Mouse (Mus musculus) stomach, postnatal 0 days (tissue): ENCODE results near the gene Tnfaip2.

Experiments used
- CTCF ChIP-seq: IDR thresholded peaks from 2 replicates; pipeline ENCODE4 v1.5.1; 2016; ENCODE audit warnings: antibody characterized with exemption, low read depth, mild to moderate bottlenecking, moderate library complexity
- EP300 ChIP-seq: optimal IDR thresholded peaks from 2 replicates; pipeline ENCODE3; 2016; ENCODE audit warnings: antibody characterized with exemption

DNA sequence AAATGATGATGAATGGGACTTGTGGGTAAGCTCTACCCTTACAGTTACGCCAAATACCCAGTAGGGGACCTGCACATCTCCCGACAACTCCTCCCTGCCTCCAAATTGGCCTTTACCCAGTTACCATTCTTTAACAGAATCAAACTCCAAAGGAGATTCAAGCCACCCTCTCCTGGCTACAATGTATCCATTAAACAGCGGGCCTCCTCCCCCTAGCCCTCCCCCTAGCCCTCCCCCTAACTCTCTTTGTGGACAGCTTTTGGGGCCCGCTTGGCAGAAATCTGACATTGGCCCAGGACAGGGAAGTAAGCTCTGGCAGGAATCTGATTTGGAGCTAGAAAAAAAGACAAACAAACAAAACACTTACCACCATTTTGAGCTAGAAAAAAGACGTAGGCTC lies 57.3 kb downstream of the Tnfaip2 start:
- no peak for TF ChIP-seq CTCF
- no peak for TF ChIP-seq EP300
